Mouse (Mus musculus) small intestine, adult 2 months (tissue): ENCODE data around the gene Vti1a. TPM values are rescaled to one million over a fixed set of nuclear protein-coding genes. Genes with fewer than 3 reads are reported as not detected.

Experiments
- H3K27ac ChIP-seq: fragments of 200-500 bp; 2 replicates; pipeline ENCODE4 v1.5.1; 2012; ENCODE audit warnings: low read depth, low read length, control low read depth, inconsistent platforms; ENCODE audit not compliant: insufficient read depth
- H3K27me3 ChIP-seq: fragments of 200-500 bp; 2 replicates; pipeline ENCODE4 v1.6.1; 2012; ENCODE audit warnings: mild to moderate bottlenecking, moderate library complexity, low read length, inconsistent platforms; ENCODE audit not compliant: control insufficient read depth, insufficient read depth
- H3K36me3 ChIP-seq: fragments of 200-500 bp; 2 replicates; pipeline ENCODE4 v1.6.1; 2012; ENCODE audit warnings: mild to moderate bottlenecking, low read length, control low read depth, inconsistent platforms; ENCODE audit not compliant: control insufficient read depth, insufficient read depth
- H3K4me1 ChIP-seq: fragments of 200-500 bp; 2 replicates; pipeline ENCODE4 v1.6.1; 2012; ENCODE audit warnings: low read length, inconsistent platforms, mixed read lengths; ENCODE audit not compliant: control insufficient read depth, insufficient read depth, insufficient read length
- H3K4me3 ChIP-seq: fragments of 200-500 bp; 2 replicates; pipeline ENCODE4 v1.5.1; 2012; ENCODE audit warnings: low read depth, mild to moderate bottlenecking, control low read depth, inconsistent platforms, low read length, moderate library complexity
- CTCF ChIP-seq: fragments of 200-500 bp; IDR thresholded peaks from 2 replicates; pipeline ENCODE4 v1.5.1; 2012; ENCODE audit warnings: low read depth, mild to moderate bottlenecking, control low read depth, inconsistent platforms, low read length, moderate library complexity, mixed read lengths; ENCODE audit not compliant: insufficient replicate concordance, insufficient read length; ENCODE audit errors: extremely low read depth
- POLR2A ChIP-seq: fragments of 200-500 bp; IDR thresholded peaks from 2 replicates; pipeline ENCODE4 v1.6.1; 2012; ENCODE audit warnings: low read depth, mild to moderate bottlenecking, control low read depth, inconsistent platforms, low read length, moderate library complexity
- WGBS: fragments of 180-500 bp; shearing (Covaris S2); methylation state at CpG from one replicate; pipeline ENCODE4 v1.1.7; 2018; 5-methylcytosine and 5-hydroxymethylcytosine counted together
- polyA plus RNA-seq: library from polyadenylated mRNA; depleted of rRNA; stranded (reverse); fragments of >200 nt; gene quantifications from 2 replicates; pipeline ENCODE4 v1.2.3, GENCODE M21; 2012

Vti1a gene
- polyA plus RNA-seq, 1 experiment: 8.1 TPM

DNA sequence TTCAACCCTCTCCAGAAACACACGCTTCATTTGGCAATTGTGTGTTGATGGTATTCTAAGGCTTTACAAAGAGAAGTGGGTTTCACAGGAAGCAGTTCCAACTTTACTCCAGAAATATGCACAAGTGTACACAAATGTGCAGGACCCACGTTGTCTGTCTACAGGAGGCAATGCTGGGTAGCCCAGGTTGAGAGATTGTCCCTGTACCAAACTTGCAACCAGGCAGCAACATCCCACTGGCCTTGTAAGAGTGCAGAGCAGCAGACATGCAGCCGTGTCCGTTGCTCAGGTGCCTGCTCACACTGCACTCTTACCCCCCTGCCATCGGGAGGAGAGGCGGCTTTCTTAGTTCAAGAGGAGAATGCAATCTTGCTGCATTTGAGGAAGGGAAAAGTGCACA, 133.4 kb downstream of the Vti1a start:
- no peak overlapping the region for H3K27ac ChIP-seq
- WGBS: 82% methylated on average over 6 of the region's 6 CpGs
- H3K27me3 ChIP-seq: no peaks in the 10 kb centered on the region
- no peak overlapping the region for H3K4me3 ChIP-seq
- peaks cover 5% of the 10 kb centered on the region; the same call in 1 of the 2 replicates for H3K4me1 ChIP-seq
- TF ChIP-seq CTCF (no peak), POLR2A (no peak)
- peaks cover 4% of the 10 kb centered on the region for H3K36me3 ChIP-seq

DNA sequence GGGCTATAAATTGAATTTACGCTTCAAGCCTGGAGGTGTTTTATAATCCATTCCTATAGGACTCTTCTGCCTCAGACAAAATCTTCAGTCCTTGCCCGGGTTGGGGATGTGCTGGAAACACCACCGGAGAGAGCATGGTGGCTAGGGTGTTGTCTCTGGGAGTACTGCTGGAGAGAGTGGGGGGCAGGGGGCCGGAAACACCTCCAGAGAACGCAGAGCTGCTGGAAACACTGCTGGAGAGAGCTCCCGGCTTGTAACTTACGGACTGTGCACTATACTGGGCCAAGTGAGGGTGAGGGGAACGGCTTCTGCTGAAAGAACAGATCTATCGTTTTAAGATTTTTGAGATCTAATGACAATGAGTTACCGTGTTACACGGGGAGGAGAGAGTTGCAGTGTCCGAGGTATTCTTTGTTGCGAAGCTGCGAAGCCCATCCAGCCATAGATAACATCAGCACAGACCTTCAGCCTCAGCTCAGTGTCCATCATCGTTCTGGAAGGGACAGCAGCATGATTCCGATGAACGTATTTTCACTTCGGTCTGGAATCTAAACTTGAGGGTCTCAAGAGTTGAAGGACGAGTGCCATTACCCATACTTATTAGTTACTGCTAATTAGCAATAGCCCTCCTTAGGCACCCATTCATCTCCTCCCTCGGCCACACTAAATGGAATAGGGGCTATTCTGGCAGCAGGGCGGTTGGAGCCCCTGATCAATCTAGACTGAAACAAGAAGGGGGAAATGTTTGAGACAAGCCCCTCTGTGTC, 140.4 kb downstream of the Vti1a start:
- H3K27me3 ChIP-seq: no peaks in the 10 kb centered on the region
- TF ChIP-seq POLR2A (no peak), CTCF (no peak)
- no peaks in the 10 kb centered on the region for H3K36me3 ChIP-seq
- no peak overlapping the region for H3K4me3 ChIP-seq
- WGBS: 81% methylated on average over 21 of the region's 21 CpGs
- no peak overlapping the region for H3K27ac ChIP-seq
- peaks cover 2% of the 10 kb centered on the region; the same call in 1 of the 2 replicates for H3K4me1 ChIP-seq

DNA sequence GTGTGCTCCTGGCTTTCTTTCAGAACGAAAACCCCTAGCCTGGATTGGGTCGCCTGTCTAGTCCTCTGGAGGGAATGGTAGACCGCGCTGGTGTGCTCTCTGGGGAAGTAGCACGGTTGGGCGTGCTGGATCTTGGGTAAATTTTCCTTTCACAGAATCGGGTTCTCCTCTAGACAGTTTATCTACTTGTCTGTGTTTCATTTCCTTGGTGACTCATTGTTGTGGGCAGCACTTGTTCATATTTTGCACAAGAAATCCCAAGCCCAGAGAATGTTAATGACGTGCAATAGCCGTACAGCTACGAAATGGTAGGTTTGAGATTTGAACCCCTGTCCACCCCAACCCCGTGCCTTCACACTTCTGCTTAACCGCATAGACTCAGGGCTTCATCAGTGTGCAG, 145.9 kb downstream of the Vti1a start:
- no peak overlapping the region for H3K4me3 ChIP-seq
- H3K36me3 ChIP-seq: no peaks in the 10 kb centered on the region
- WGBS: 84% methylated on average over 12 of the region's 12 CpGs
- TF ChIP-seq CTCF: no peak
- TF ChIP-seq POLR2A: no peak
- H3K4me1 ChIP-seq: no peaks in the 10 kb centered on the region
- no peak overlapping the region for H3K27ac ChIP-seq
- no peaks in the 10 kb centered on the region for H3K27me3 ChIP-seq

DNA sequence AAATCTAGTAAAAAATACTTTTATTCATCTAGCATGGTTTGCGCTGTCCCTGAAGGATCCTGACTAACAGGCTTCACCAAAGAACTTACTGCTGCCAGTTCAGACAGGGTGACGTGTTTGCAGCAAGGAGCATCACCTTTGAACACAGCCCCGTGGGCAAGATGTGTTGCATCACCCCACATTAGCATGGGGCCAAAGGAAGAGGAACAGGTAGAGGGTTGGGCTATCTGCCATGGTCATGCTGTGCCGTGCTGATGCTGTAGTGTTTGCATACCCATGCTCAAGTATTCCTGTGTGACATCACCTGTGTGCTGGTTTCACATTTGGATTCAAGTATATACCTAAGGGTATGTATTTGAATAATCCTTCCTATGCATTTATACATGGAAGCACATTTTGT, 147.6 kb downstream of the Vti1a start:
- no peaks in the 10 kb centered on the region for H3K36me3 ChIP-seq
- WGBS: 73% methylated on average over 4 of the region's 4 CpGs
- no peaks in the 10 kb centered on the region for H3K4me1 ChIP-seq
- no peak overlapping the region for H3K27ac ChIP-seq
- H3K27me3 ChIP-seq: no peaks in the 10 kb centered on the region
- TF ChIP-seq CTCF: no peak
- no peak for TF ChIP-seq POLR2A
- H3K4me3 ChIP-seq: no peak overlapping the region

GRCm38 (mm10) chr19:55469301-55470051, 153.4 kb downstream of the Vti1a start:
- Histone ChIP-seq H3K4me3 (no peak overlapping the region), H3K4me1 (no peaks in the 10 kb centered on the region), H3K27ac (no peak overlapping the region), H3K36me3 (peaks cover 2% of the 10 kb centered on the region; the same call in 1 of the 2 replicates), H3K27me3 (no peaks in the 10 kb centered on the region)
- WGBS: 69% methylated on average over 21 of the region's 21 CpGs
- no peak for TF ChIP-seq CTCF
- no peak for TF ChIP-seq POLR2A

- H3K4me1 ChIP-seq: no peaks in the 10 kb centered on the region
- TF ChIP-seq CTCF (no peak), POLR2A (no peak)
Measured at GRCm38 (mm10) chr19:55472582-55472981, 156.5 kb downstream of the Vti1a start.

DNA sequence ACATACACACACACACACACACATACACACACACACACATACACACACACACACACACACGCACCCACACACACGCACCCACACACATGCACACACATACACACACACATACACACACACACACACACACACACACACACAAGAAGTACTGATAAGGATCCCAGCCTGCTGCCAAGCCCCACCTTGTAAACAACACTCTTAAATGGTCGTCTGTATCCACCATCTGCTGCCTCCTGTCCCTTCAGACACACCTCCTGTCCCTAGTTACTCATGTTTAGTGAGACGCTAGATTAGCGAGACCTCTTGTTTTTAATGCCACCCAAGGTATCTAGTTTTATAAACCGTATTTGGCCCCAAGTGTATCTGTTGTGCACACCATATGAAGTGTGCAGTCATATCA, 158.1 kb downstream of the Vti1a start:
- Histone ChIP-seq H3K27me3 (no peaks in the 10 kb centered on the region), H3K36me3 (peaks cover 2% of the 10 kb centered on the region; the same call in 1 of the 2 replicates), H3K27ac (no peak overlapping the region), H3K4me1 (no peaks in the 10 kb centered on the region), H3K4me3 (no peak overlapping the region)
- WGBS: 52% methylated on average over 6 of the region's 6 CpGs
- TF ChIP-seq CTCF (no peak), POLR2A (no peak)

More at GRCm38 (mm10) chr19:55472582-55472981, 156.5 kb downstream of the Vti1a start:
- WGBS: 80% methylated on average over 8 of the region's 8 CpGs
- Histone ChIP-seq H3K27me3 (no peaks in the 10 kb centered on the region), H3K27ac (no peak overlapping the region), H3K36me3 (peaks cover 2% of the 10 kb centered on the region; the same call in 1 of the 2 replicates), H3K4me3 (no peak overlapping the region)
